Comparison of ENCODE assay signal across 18 mouse cellular contexts in genomic region chr16:89973814-89974712, GRCm38 (mm10).
DNase-seq lines count a peak whose midpoint lies in the region; ATAC-seq and TF ChIP-seq lines count a peak whose summit lies in the region.
"Had no signal": no experiment of that assay in that cellular context is flagged by ENCODE, and none has a peak within 500 bp of the region (broad histone marks: within the 10 kb centered on the region; RNA-seq: fewer than 3 reads in every experiment).

No protein-coding gene starts in this region.

- no peak overlapping the region for H3K4me3 ChIP-seq in limb, embryonic 13.5 days
- H3K4me3 ChIP-seq in limb, embryonic 10.5 days = no peak overlapping the region
- no peak overlapping the region for H3K4me3 ChIP-seq in stomach, postnatal 0 days (ENCODE audit: low read depth, low read length)
- no peak overlapping the region for H3K4me3 ChIP-seq in midbrain, embryonic 15.5 days
- H3K4me3 ChIP-seq: forebrain, embryonic 12.5 days; hindbrain, embryonic 15.5 days; midbrain, embryonic 12.5 days had no signal

- H3K4me1 ChIP-seq in limb, embryonic 13.5 days = peaks cover 19% of the 10 kb centered on the region
- H3K4me1 ChIP-seq in limb, embryonic 10.5 days = peaks cover 6% of the 10 kb centered on the region; the same call in 1 of the 2 replicates
- no peaks in the 10 kb centered on the region for H3K4me1 ChIP-seq in stomach, postnatal 0 days (replicated peaks; ENCODE audit: control insufficient read depth, insufficient read depth)
- no peaks in the 10 kb centered on the region for H3K4me1 ChIP-seq in midbrain, embryonic 15.5 days
- H3K4me1 ChIP-seq: forebrain, embryonic 12.5 days; hindbrain, embryonic 15.5 days; midbrain, embryonic 12.5 days had no signal

- TF ChIP-seq CTCF in stomach, postnatal 0 days (IDR thresholded peaks at IDR 0.05; ENCODE audit: low read depth) = no peak

- H3K27ac ChIP-seq in limb, embryonic 13.5 days = no peak overlapping the region
- no peak overlapping the region for H3K27ac ChIP-seq in limb, embryonic 10.5 days
- H3K27ac ChIP-seq in stomach, postnatal 0 days (replicated peaks) = peak overlapping the region; percentile 78
- no peak overlapping the region for H3K27ac ChIP-seq in midbrain, embryonic 15.5 days
- H3K27ac ChIP-seq: forebrain, embryonic 12.5 days; hindbrain, embryonic 15.5 days; midbrain, embryonic 12.5 days had no signal

- ATAC-seq in CD4-positive, CD25-positive, alpha-beta regulatory T cell, adult 4 months = no peak
- ATAC-seq in limb, embryonic 13.5 days (ENCODE audit: low FRiP score, low read depth) = 0 out of 2 replicates have a peak, but pooled peaks have one; percentile 30
- ATAC-seq in stomach, postnatal 0 days (ENCODE audit: low FRiP score, low TSS enrichment) = 0 out of 2 replicates have a peak, but pooled peaks have one; percentile 32
- no peak for ATAC-seq in midbrain, embryonic 15.5 days (replicated peaks)
- ATAC-seq: intestine, postnatal 0 days; Patski had no signal

- H3K36me3 ChIP-seq in limb, embryonic 13.5 days = no peaks in the 10 kb centered on the region
- 0 out of 2 replicates have a peak, but pooled peaks cover 7% of the 10 kb centered on the region for H3K36me3 ChIP-seq in limb, embryonic 10.5 days
- H3K36me3 ChIP-seq in stomach, postnatal 0 days (ENCODE audit: control insufficient read depth, insufficient read depth, low read length) = no peaks in the 10 kb centered on the region
- no peaks in the 10 kb centered on the region for H3K36me3 ChIP-seq in midbrain, embryonic 15.5 days (replicated peaks)
- H3K36me3 ChIP-seq: forebrain, embryonic 12.5 days; hindbrain, embryonic 15.5 days; midbrain, embryonic 12.5 days had no signal

- H3K27me3 ChIP-seq in limb, embryonic 13.5 days = no peaks in the 10 kb centered on the region
- H3K27me3 ChIP-seq in limb, embryonic 10.5 days (ENCODE audit: low read depth, poor library complexity, severe bottlenecking) = no peaks in the 10 kb centered on the region
- H3K27me3 ChIP-seq in stomach, postnatal 0 days (ENCODE audit: control insufficient read depth, insufficient read depth, low read length) = no peaks in the 10 kb centered on the region
- no peaks in the 10 kb centered on the region for H3K27me3 ChIP-seq in midbrain, embryonic 15.5 days (replicated peaks)
- H3K27me3 ChIP-seq: forebrain, embryonic 12.5 days; hindbrain, embryonic 15.5 days; midbrain, embryonic 12.5 days; Patski had no signal

- no peak overlapping the region for H3K4me2 ChIP-seq in limb, embryonic 13.5 days (replicated peaks)
- no peak overlapping the region for H3K4me2 ChIP-seq in stomach, postnatal 0 days (replicated peaks; ENCODE audit: low read depth)
- no peak overlapping the region for H3K4me2 ChIP-seq in midbrain, embryonic 15.5 days
- H3K4me2 ChIP-seq: forebrain, embryonic 12.5 days; hindbrain, embryonic 15.5 days; midbrain, embryonic 12.5 days had no signal

- 55% methylated on average over 16 of the region's 16 CpGs for WGBS in limb, embryonic 13.5 days
- 79% methylated on average over 16 of the region's 16 CpGs for WGBS in limb, embryonic 10.5 days
- 64% methylated on average over 16 of the region's 16 CpGs for WGBS in stomach, postnatal 0 days
- 92% methylated on average over 16 of the region's 16 CpGs for WGBS in midbrain, embryonic 15.5 days

- H3K9ac ChIP-seq in limb, embryonic 13.5 days = no peak overlapping the region
- H3K9ac ChIP-seq in stomach, postnatal 0 days (ENCODE audit: low read length) = no peak overlapping the region
- H3K9ac ChIP-seq in midbrain, embryonic 15.5 days = no peak overlapping the region
- H3K9ac ChIP-seq: forebrain, embryonic 12.5 days; hindbrain, embryonic 15.5 days; midbrain, embryonic 12.5 days had no signal

- TF ChIP-seq EP300 in stomach, postnatal 0 days (optimal IDR thresholded peaks at IDR 0.05) = no peak

- H3K9me3 ChIP-seq in limb, embryonic 13.5 days = no peaks in the 10 kb centered on the region
- no peaks in the 10 kb centered on the region for H3K9me3 ChIP-seq in limb, embryonic 10.5 days (replicated peaks)
- H3K9me3 ChIP-seq in stomach, postnatal 0 days (ENCODE audit: control insufficient read depth, low read length) = no peaks in the 10 kb centered on the region
- H3K9me3 ChIP-seq in midbrain, embryonic 15.5 days = no peaks in the 10 kb centered on the region
- H3K9me3 ChIP-seq: forebrain, embryonic 12.5 days; hindbrain, embryonic 15.5 days; midbrain, embryonic 12.5 days had no signal

- peak; percentile 34 for DNase-seq in CD4-positive, CD25-positive, alpha-beta regulatory T cell, adult 2 months (ENCODE audit: low read depth, low spot score)
- DNase-seq in limb, embryonic 10.5 days (ENCODE audit: low spot score) = no peak
- DNase-seq in gonadal fat pad, adult 2 months (ENCODE audit: low read depth) = peak; percentile 56
- DNase-seq in stomach, postnatal 0 days (ENCODE audit: low spot score) = no peak
- DNase-seq in right cerebral cortex, postnatal 36 days (ENCODE audit: low spot score in 2 of 2) = no peak
- DNase-seq: cerebellum, postnatal 10 days; gastrocnemius, postnatal 10 days; heart, adult 18-20 months; heart, postnatal 36 days; lung, postnatal 10 days had no signal

Comparison
In these comparisons a context has a peak if more than half of its experiments do, and no peak if none do; other contexts are left out.
1. DNase-seq: peak in CD4-positive, CD25-positive, alpha-beta regulatory T cell, adult 2 months (single experiment) and gonadal fat pad, adult 2 months (single experiment); none in limb, embryonic 10.5 days (single experiment), stomach, postnatal 0 days (single experiment) and right cerebral cortex, postnatal 36 days (0 of 2).
2. ATAC-seq: peak in limb, embryonic 13.5 days (single experiment) and stomach, postnatal 0 days (single experiment); none in CD4-positive, CD25-positive, alpha-beta regulatory T cell, adult 4 months (single experiment) and midbrain, embryonic 15.5 days (single experiment).